Mouse (Mus musculus) ES-E14 (cell line): ENCODE data around the gene Pcbp4.

ENCODE experiments used
- CHD2 ChIP-seq: IDR thresholded peaks from 2 replicates; pipeline ENCODE4 v1.6.1; 2014; ENCODE audit warnings: mild to moderate bottlenecking, low read depth, low read length, inconsistent platforms
- HCFC1 ChIP-seq: IDR thresholded peaks from 2 replicates; pipeline ENCODE4 v1.6.1; 2012; ENCODE audit warnings: low read length, inconsistent platforms, borderline replicate concordance; ENCODE audit not compliant: insufficient read depth
- ZNF384 ChIP-seq: IDR thresholded peaks from 2 replicates; pipeline ENCODE4 v1.6.1; 2012; ENCODE audit warnings: low read depth, low read length, inconsistent platforms

DNA sequence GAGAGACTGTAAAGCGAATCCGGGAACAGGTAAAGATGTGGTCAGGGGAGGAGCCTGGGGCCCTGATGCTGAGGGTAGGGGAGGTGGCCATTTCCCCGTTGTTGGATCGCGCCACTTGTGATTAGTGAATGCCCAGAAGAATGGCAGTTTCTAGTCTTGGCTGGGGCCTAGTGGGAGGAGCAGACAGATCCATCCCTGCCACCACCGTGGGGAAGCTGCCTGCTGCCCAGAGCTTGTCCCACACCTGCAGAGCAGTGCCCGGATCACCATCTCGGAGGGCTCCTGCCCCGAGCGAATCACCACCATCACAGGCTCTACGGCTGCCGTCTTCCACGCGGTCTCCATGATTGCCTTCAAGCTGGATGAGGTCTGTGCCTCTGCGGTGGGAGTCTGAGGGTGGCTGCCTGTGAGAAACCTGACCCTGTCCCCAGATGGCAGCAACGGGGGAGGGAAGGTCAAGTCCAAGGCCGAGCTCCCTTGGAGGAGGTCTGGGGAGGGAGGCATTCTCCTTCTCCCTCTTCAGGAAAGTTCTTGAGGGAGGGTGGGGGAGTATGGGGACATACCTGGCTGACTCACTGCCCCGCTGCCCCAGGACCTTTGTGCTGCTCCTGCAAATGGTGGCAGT lies 7.4 kb downstream of the Pcbp4 start:
- TF ChIP-seq HCFC1 (no peak), CHD2 (no peak), ZNF384 (no peak)
